Mouse (Mus musculus): ENCODE measurements around the gene Taf13.
A peak's percentile ranks its signal among the peaks of the same experiment; 100 is the strongest.

Taf13 gene

DNA sequence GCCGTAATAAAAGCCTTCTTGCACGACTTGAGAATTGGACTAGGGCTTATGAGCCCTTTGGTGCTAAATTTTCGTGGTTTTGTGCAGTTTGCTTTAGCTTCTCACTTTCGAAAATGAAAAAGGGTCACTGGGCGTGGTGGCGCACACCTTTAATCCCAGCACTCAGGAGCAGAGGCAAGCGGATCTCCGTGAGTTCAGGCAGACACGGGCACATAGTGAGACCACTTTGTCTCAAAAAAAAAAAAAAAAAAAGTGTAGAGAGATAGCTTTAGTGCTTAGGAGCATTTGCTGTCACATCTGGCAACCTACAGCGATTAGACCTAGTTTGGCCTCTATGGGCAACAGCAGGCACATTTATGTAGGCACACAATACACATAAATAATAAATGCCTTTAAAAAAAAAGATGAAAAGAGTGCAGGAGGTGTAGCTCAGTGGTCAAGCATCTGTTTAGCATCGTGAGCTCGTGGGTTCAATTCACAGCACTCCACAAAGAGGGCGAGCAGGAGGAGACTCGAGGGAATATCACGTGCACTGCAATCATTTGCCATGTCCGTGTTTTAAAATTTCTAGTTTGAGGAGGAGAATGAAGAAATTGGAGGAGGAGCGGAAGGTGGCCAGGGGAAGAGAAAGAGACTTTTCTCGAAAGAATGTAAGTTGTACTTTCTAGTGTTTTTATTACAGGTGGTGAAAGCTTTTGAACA is 962 bp downstream of the Taf13 start:
- no peak for DNase-seq (ENCODE audit: low spot score in 2 of 2)

GRCm38 (mm10) chr3:108574018-108574417 is 2.5 kb downstream of the Taf13 start:
- DNase-seq (ENCODE audit: low spot score in 2 of 2), result no peak

- no peak for DNase-seq (ENCODE audit: low spot score in 2 of 2)
Observed at GRCm38 (mm10) chr3:108584580-108584979, 13.1 kb downstream of the Taf13 start.

DNA sequence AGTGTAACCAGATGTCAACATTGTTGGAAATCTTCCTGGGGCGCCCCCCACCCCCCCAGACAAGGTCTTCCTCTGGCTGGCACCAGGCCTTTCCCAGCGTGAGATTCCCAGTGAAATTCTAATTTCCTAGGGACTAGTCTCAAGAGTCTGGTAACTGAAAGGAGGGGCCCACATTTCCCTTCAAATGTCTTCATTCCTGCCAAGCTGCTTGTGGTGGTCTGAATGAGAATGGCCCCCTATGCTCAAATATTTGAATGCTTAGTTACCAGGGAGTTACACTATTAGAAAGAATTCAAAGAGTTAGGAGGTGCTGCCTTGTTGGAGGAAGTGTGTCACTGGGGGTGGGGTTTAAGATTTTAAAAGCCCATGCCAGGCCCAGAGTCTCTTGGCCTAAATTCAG is 16.9 kb downstream of the Taf13 start:
- no peak for DNase-seq (ENCODE audit: low spot score in 2 of 2)

DNA sequence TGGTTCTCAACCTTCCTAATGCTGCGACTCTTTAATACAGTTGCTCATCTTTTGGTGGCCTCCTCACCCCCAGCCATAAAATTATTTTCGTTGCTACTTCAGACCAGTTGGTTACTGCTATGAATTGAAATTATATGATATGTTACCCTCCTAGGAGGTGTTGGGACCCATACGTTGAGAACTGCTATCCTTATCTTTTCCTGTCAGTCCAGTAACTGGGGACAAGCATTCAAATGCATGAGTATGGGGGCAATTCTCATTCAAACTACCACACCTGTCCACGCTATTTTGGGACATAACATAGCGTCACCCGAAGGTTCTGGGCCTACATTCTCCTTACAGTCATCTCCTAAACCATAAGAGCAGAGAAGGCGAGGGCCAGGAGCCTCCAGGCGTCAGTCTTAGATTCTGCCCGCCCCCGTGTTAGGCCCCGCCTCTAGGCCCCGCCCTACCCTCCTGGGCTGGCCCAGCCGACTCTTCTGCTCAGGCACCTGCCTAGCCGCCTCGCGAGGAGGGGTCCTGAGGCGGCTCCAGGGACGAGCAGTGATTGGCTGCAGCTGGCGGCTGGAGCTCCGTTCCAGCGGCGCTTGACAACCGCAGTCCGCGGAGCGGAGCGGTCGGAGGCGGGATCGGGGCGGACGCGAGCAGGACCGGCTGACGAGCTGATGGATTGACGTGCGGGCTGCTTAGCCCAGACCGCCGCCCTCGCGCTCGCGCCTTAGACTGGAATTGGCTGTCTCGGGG is 19.5 kb downstream of the Taf13 start, which contains the start of gene Wdr47:
Gene Wdr47, plus strand, starts transcription at position 494 of the 744 bp plus-strand sequence.
- DNase-seq (ENCODE audit: low spot score in 2 of 2), result peak; percentile 97 to 98

- peak in 1 of 2 experiments; percentile 40 for DNase-seq (ENCODE audit: low spot score in 2 of 2)
Observed at GRCm38 (mm10) chr3:108591530-108592522, 20.3 kb downstream of the Taf13 start.

GRCm38 (mm10) chr3:108608906-108609305 is 37.4 kb downstream of the Taf13 start:
- DNase-seq (ENCODE audit: low spot score in 2 of 2), result no peak
